Mouse (Mus musculus): Measurements from ENCODE around the gene 4930579F01Rik. TPM values are rescaled to one million over a fixed set of nuclear protein-coding genes. Genes with fewer than 3 reads are reported as not detected.

The 4930579F01Rik gene
- total and polyA plus RNA-seq, 2 experiments from 2014 or later: not detected

DNA sequence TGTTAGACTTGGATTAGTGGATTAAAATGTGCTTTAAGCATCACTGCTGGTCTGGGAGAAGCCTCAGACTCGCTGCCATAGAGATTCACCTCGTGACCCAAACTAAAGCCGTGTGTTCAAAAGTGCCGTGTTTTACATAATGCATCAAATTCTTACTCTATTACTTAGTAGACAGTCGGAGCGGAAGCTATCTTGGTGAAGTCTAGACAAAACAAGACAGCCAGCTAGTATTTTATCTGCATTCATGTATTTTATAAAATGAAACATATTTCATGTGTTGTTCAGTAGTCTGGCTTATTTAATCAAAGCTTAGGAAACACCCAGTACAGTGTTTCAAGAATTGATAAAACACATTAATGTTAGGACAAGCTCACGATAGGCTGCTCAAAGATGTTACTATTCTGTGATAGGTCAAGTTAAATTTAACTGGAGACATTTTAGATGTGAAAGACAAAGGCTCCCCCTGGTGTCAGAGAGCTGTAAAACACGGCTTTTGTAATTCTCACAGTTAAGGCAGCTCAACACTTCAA, 48.9 kb downstream of the 4930579F01Rik start, which contains the start of gene Mttp:
Mttp (minus strand) TSS at position 327 of the 530 bp plus-strand sequence.
- Histone ChIP-seq H3K4me2 (ENCODE audit: low read depth, low read length) (peak within 1 kb of the TSS; percentile 90), H3K4me3 (ENCODE audit: low read depth, low read length) (peak within 1 kb of the TSS; percentile 73), H3K36me3 (replicated peaks; ENCODE audit: control insufficient read depth, insufficient read depth, low read length) (no peaks in the 10 kb centered on the region), H3K4me1 (ENCODE audit: control insufficient read depth, insufficient read depth) (no peaks in the 10 kb centered on the region), H3K9me3 (replicated peaks; ENCODE audit: control insufficient read depth, low read length) (no peaks in the 10 kb centered on the region), H3K9ac (replicated peaks; ENCODE audit: low read depth, low read length) (peak within 1 kb of the TSS; percentile 67), H3K27ac (ENCODE audit: low read depth) (peak within 1 kb of the TSS; percentile 98), H3K27me3 (ENCODE audit: control insufficient read depth, insufficient read depth, low read length) (no peaks in the 10 kb centered on the region)
- TF ChIP-seq CTCF (IDR thresholded peaks at IDR 0.05; ENCODE audit: low read depth) (peak; percentile 73), EP300 (IDR thresholded peaks at IDR 0.05; ENCODE audit: low read depth) (no peak; the same call in 1 of the 2 replicates)
- DNase-seq (ENCODE audit: low spot score): peak; percentile 92
- WGBS: under 1% methylated on average over 8 of the region's 8 CpGs
- ATAC-seq (ENCODE audit: insufficient read depth, low read depth): no peak

- under 1% methylated on average over 18 of the region's 18 CpGs for WGBS
- Histone ChIP-seq H3K36me3 (replicated peaks; ENCODE audit: control insufficient read depth, insufficient read depth, low read length) (no peaks in the 10 kb centered on the region), H3K9me3 (replicated peaks; ENCODE audit: control insufficient read depth, low read length) (no peaks in the 10 kb centered on the region), H3K27me3 (ENCODE audit: control insufficient read depth, insufficient read depth, low read length) (no peaks in the 10 kb centered on the region), H3K4me1 (ENCODE audit: control insufficient read depth, insufficient read depth) (no peaks in the 10 kb centered on the region), H3K27ac (ENCODE audit: low read depth) (peak overlapping the region; percentile 98), H3K4me3 (ENCODE audit: low read depth, low read length) (peak overlapping the region; percentile 73), H3K4me2 (ENCODE audit: low read depth, low read length) (peak overlapping the region; percentile 90), H3K9ac (replicated peaks; ENCODE audit: low read depth, low read length) (peak overlapping the region; percentile 67)
- TF ChIP-seq EP300 (IDR thresholded peaks at IDR 0.05; ENCODE audit: low read depth) (no peak), CTCF (IDR thresholded peaks at IDR 0.05; ENCODE audit: low read depth) (no peak)
- no peak for ATAC-seq (ENCODE audit: insufficient read depth, low read depth)
- peak; percentile 60 for DNase-seq (ENCODE audit: low spot score)
These were observed 49.5 kb downstream of the 4930579F01Rik start for GRCm38 (mm10) chr3:138144060-138144641.

DNA sequence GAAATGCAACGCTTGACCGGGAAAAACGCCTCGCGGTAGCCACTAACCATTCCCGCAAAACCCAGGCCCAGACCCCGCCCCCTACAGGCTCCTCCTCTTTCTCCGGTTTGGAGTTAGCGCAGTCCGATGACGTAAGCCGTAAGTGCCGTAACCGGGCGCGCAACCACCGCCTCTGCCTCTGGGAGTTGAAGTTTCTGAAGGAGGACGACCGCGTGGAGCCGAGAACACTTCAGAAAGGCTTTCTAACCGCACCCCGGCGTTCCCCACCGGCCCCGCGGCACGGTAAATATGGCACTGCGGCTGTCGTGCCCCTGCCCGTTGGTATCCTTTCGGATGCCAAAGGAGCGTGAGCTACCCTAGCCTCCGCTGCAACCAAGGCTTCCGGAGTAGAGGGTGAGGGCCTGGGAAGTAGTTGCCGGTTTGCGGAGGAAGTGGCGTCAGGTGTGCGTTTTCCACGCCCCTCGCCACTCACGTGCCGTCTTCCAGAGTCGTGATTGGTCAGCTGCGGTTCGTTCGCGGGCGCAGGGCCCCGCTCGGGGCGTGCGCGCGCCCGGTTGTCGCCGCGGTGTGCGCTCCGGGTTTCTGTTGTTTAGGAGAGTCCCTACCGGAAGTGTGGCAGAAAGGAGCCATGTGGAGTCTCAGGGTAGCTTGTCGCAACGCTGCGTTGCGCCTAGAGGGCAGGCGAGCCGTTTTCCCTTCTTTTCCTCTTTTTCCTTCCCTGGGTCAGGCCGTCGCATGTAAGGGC, 50.1 kb downstream of the 4930579F01Rik start, which contains the start of gene Trmt10a:
Trmt10a (plus strand) TSS at position 134 of the 745 bp plus-strand sequence.
- Histone ChIP-seq H3K27me3 (ENCODE audit: control insufficient read depth, insufficient read depth, low read length) (no peaks in the 10 kb centered on the region), H3K4me1 (ENCODE audit: control insufficient read depth, insufficient read depth) (no peaks in the 10 kb centered on the region), H3K9me3 (replicated peaks; ENCODE audit: control insufficient read depth, low read length) (no peaks in the 10 kb centered on the region), H3K4me3 (ENCODE audit: low read depth, low read length) (peak within 1 kb of the TSS; percentile 73), H3K4me2 (ENCODE audit: low read depth, low read length) (peak within 1 kb of the TSS; percentile 90), H3K27ac (ENCODE audit: low read depth) (peak within 1 kb of the TSS; percentile 98), H3K36me3 (replicated peaks; ENCODE audit: control insufficient read depth, insufficient read depth, low read length) (no peaks in the 10 kb centered on the region), H3K9ac (replicated peaks; ENCODE audit: low read depth, low read length) (peak within 1 kb of the TSS; percentile 67)
- peak; percentile 99 for DNase-seq (ENCODE audit: low spot score)
- under 1% methylated on average over 70 of the region's 70 CpGs for WGBS
- ATAC-seq (ENCODE audit: insufficient read depth, low read depth): peak; percentile 97
- TF ChIP-seq EP300 (IDR thresholded peaks at IDR 0.05; ENCODE audit: low read depth): peak; percentile 52; the same call in 1 of the 2 replicates
- TF ChIP-seq CTCF (IDR thresholded peaks at IDR 0.05; ENCODE audit: low read depth): peak; percentile 41

- no peak for TF ChIP-seq CTCF (IDR thresholded peaks at IDR 0.05; ENCODE audit: low read depth)
- no peak for TF ChIP-seq EP300 (IDR thresholded peaks at IDR 0.05; ENCODE audit: low read depth)
- DNase-seq (ENCODE audit: low spot score) (peak; percentile 48), ATAC-seq (ENCODE audit: insufficient read depth, low read depth) (no peak)
- no peaks in the 10 kb centered on the region for H3K36me3 ChIP-seq (replicated peaks; ENCODE audit: control insufficient read depth, insufficient read depth, low read length)
- peak overlapping the region; percentile 73 for H3K4me3 ChIP-seq (ENCODE audit: low read depth, low read length)
- peak overlapping the region; percentile 98 for H3K27ac ChIP-seq (ENCODE audit: low read depth)
- WGBS: 2% methylated on average over 12 of the region's 12 CpGs
- no peaks in the 10 kb centered on the region for H3K9me3 ChIP-seq (replicated peaks; ENCODE audit: control insufficient read depth, low read length)
- H3K4me2 ChIP-seq (ENCODE audit: low read depth, low read length): peak overlapping the region; percentile 90
- H3K9ac ChIP-seq (replicated peaks; ENCODE audit: low read depth, low read length): peak overlapping the region; percentile 52
- H3K4me1 ChIP-seq (ENCODE audit: control insufficient read depth, insufficient read depth): no peaks in the 10 kb centered on the region
- H3K27me3 ChIP-seq (ENCODE audit: control insufficient read depth, insufficient read depth, low read length): no peaks in the 10 kb centered on the region
These were observed 50.8 kb downstream of the 4930579F01Rik start for GRCm38 (mm10) chr3:138142733-138143314.

- peak; percentile 0; the same call in 1 of the 2 replicates for TF ChIP-seq EP300 (IDR thresholded peaks at IDR 0.05; ENCODE audit: low read depth)
- TF ChIP-seq CTCF (IDR thresholded peaks at IDR 0.05; ENCODE audit: low read depth): no peak
- DNase-seq (ENCODE audit: low spot score) (peak; percentile 61), ATAC-seq (ENCODE audit: insufficient read depth, low read depth) (no peak)
- H3K36me3 ChIP-seq (replicated peaks; ENCODE audit: control insufficient read depth, insufficient read depth, low read length): no peaks in the 10 kb centered on the region
- 37% methylated on average over 4 of the region's 4 CpGs for WGBS
- H3K4me1 ChIP-seq (ENCODE audit: control insufficient read depth, insufficient read depth): no peaks in the 10 kb centered on the region
- no peaks in the 10 kb centered on the region for H3K9me3 ChIP-seq (replicated peaks; ENCODE audit: control insufficient read depth, low read length)
- H3K4me3 ChIP-seq (ENCODE audit: low read depth, low read length): peak overlapping the region; percentile 73; the same call in 1 of the 2 replicates
- no peaks in the 10 kb centered on the region for H3K27me3 ChIP-seq (ENCODE audit: control insufficient read depth, insufficient read depth, low read length)
- H3K27ac ChIP-seq (ENCODE audit: low read depth): peak overlapping the region; percentile 98
- H3K9ac ChIP-seq (replicated peaks; ENCODE audit: low read depth, low read length): no peak overlapping the region
- peak overlapping the region; percentile 90 for H3K4me2 ChIP-seq (ENCODE audit: low read depth, low read length)
These were observed 51.4 kb downstream of the 4930579F01Rik start for GRCm38 (mm10) chr3:138142052-138142732.
